Mouse (Mus musculus): ENCODE results near the gene Olfr194.
"Not testable (repeated sequence)": the region's sequence is repeated elsewhere in the genome, so short reads cannot be mapped to it uniquely, and the experiment has no call there.

Olfr194 gene

DNA sequence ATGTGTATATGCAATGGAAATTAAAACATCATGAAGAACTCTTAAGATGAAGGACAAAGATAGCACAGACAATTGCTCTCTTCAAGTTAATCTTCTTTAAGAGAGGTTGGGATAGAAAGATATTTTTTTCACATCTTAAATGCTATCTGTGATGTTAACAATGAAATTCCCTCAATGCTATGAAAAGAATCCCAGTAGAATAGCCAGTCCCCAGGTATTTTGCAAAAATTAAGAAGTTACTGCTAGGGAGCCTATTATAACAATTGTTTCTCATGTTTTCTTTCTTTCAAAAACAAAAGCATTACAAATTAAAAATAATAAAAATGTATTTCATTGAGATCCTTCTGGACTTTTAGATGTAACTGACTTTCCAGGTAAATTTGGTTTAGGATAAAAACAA lies at the start of gene Olfr194:
Gene Olfr194 (minus strand): TSS at position 101 of the 400 bp plus-strand sequence.
- DNase-seq: no peak

- no peak for DNase-seq
Measured at GRCm38 (mm10) chr16:59170354-59170753, 49.5 kb upstream of the Olfr194 start, which contains the start of gene Olfr196. TSS of gene Olfr196 (minus strand) at chr16:59170454.

GRCm38 (mm10) chr16:59151996-59152395 lies 31.1 kb upstream of the Olfr194 start:
- no peak for DNase-seq

DNA sequence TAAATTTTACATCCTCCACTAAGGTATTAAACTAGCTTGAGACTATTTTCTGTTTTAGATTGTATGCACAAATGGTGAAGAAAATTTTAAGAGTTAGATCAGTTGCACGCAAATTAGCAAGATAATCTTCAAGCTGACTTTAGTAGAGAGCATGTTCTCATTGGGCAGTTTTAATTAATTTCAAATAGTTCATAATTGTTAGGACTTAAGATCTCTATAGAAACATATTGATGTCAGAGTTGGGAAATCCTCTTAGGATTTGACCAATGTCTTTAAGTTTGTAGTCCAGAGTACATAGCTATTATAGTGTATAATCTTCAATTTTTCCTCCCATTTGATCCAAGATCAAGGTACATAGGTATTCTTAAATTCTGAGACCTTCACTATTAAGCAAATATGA lies 25.9 kb upstream of the Olfr194 start, which contains the start of gene Olfr195:
Gene Olfr195 (plus strand): TSS at position 301 of the 400 bp plus-strand sequence.
- no peak for DNase-seq

DNA sequence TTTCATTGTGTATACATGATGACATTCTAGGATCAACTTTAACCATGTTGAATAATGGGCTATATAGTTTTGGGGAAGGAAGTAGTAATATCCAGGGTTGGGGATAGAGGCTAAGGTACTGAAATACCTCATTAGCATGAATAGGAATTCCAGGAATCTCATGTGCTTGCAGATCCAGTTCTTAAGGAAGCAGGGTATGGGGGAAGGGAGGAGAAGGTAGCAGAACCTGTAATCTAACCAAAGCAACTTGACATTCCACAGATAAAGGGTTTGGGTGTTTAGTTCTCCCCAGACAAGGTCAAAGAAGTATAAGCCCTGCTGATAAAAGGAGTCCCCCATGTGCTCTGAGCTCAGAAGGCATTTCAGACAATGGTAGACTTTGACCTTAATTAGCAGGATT lies 20.2 kb upstream of the Olfr194 start:
- DNase-seq: no peak

DNA sequence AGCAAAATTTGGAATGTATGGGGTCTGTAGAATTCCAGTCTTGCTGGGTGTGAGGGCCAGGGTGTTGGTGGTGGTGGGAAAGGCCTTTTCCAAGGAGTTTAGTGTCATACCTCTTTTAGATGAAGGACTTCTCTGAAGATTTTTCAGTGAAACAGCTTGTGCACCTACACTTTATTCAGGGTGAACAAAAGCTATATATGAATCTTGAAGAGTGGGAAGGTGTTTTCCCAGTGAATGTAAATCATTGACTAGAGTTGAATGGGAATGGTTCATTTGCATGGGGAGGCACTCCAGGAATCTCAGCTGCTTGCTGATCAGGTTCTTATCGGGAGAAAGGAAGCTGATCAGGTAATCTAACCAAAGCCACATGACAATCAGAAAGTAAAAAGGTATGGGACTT lies 9.9 kb upstream of the Olfr194 start:
- no peak for DNase-seq

- DNase-seq: no peak
Measured at GRCm38 (mm10) chr16:59111781-59112180, 9.1 kb downstream of the Olfr194 start, which contains the start of gene Olfr193. TSS of gene Olfr193 (minus strand) at chr16:59111881.

GRCm38 (mm10) chr16:59108522-59108921 lies 12.3 kb downstream of the Olfr194 start:
- DNase-seq: not testable (repeated sequence)

GRCm38 (mm10) chr16:59105312-59105711 lies 15.6 kb downstream of the Olfr194 start:
- no peak for DNase-seq

DNA sequence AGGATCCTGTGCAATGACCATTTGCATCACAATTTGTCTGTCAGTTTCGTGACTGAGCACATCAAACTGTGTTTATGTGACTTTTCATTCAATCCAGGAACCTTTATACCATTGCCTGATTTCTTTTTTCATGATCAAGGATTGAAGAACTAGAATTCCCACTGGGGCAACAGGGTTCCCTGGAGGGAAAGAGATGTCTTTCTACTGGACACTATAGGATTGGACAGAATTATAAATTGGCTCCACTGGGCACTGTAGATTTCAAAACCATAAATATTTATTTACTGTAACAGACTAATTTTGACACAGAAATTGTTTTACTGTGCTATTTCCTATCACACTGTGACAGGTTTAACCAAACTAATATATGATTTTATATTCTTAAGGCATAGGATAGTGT lies 31.1 kb downstream of the Olfr194 start, which contains the start of gene Olfr191:
Gene Olfr191 (minus strand): TSS at position 101 of the 400 bp plus-strand sequence.
- not testable (repeated sequence) for DNase-seq

GRCm38 (mm10) chr16:59081113-59081512 lies 39.8 kb downstream of the Olfr194 start:
- DNase-seq: not testable (repeated sequence)

GRCm38 (mm10) chr16:59077905-59078304 lies 43.0 kb downstream of the Olfr194 start, which contains the start of gene Olfr190:
TSS of gene Olfr190 (minus strand) at chr16:59078005.
- DNase-seq: no peak

- DNase-seq: no peak
Measured at GRCm38 (mm10) chr16:59073520-59073919, 47.3 kb downstream of the Olfr194 start.

DNA sequence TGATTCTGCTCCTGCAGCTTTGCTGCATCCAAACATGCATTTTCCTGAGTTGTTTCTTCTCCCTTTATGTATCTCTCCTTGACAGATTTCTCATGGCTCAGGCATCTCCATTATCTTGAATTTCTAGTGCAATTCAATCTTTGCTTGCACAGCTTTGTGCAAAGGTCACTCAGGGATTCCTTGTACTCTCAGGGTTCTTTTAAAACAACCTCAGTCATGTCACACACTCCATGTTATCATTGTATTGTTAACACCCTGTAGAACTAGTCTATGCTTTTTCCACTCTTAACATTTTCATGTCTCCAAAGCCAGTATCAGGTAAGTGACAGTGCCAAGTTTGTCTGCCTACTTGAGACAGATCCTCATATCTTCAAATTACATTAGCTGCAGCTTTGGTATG lies 49.1 kb downstream of the Olfr194 start:
- DNase-seq: no peak
